Mouse (Mus musculus): ENCODE data around the gene Ano3. TPM values are rescaled to one million over a fixed set of nuclear protein-coding genes. Genes with fewer than 3 reads are reported as not detected.

Gene Ano3
- total and polyA plus RNA-seq, 3 experiments: not detected

DNA sequence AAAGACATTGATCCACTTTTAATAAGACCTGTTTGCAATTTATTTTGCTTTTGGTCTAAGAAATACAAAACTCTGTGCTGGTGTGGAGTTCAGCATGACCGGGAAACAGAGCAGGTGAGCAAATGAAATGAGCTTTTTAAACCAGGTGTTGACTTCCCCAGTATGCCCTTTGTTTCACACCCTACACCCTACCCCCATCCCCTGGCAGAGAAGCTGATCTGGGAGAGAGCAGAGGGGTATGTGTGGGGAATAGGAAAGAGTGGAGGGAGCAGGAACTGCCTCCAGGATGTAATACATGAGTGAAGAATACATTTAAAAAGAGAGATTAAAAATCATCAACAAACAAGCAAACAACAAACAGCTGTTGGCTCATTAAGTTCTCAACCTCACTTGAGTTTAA lies 306.4 kb downstream of the Ano3 start:
- dilution Hi-C loops (cut with MboI; ENCODE audit: extremely low pct_ligation_motif_present, extremely low pct_unique_long_range_greater_than_20kb, low sequenced_read_pairs): no loop called here
- H3K9ac ChIP-seq (ENCODE audit: insufficient read depth, low read depth): no peak overlapping the region
- no peak for DNase-seq (ENCODE audit: extremely low read depth)
- no peak overlapping the region for H3K27ac ChIP-seq (ENCODE audit: insufficient read depth, low read depth)
- H3K27me3 ChIP-seq (replicated peaks): no peaks in the 10 kb centered on the region
- no peaks in the 10 kb centered on the region for H3K79me2 ChIP-seq (replicated peaks; ENCODE audit: control insufficient read depth, extremely low read depth, insufficient read depth, poor library complexity, severe bottlenecking)
- H3K4me2 ChIP-seq (ENCODE audit: insufficient read depth, low read depth, poor library complexity, severe bottlenecking): no peak overlapping the region
- peaks cover 32% of the 10 kb centered on the region for H3K9me3 ChIP-seq (replicated peaks; ENCODE audit: low read length)
- no peaks in the 10 kb centered on the region for H3K4me1 ChIP-seq (ENCODE audit: control insufficient read depth in 1 of 2, insufficient read depth in 2 of 2)
- H3K36me3 ChIP-seq (replicated peaks in 1 of 2; ENCODE audit: control insufficient read depth in 1 of 2, insufficient read depth in 1 of 2, low read length in 1 of 2): no peaks in the 10 kb centered on the region
- in situ Hi-C loops (cut with MboI; ENCODE audit: low pct_ligation_motif_present, low pct_unique_long_range_greater_than_20kb, low sequenced_read_pairs): no loop called here
- TF ChIP-seq ELF1 (IDR thresholded peaks at IDR 0.05; ENCODE audit: low read depth, low read length) (no peak), MYC (IDR thresholded peaks at IDR 0.05; ENCODE audit: low read depth, low read length) (no peak), JUND (conservative IDR thresholded peaks at IDR 0.05; ENCODE audit: low read depth, low read length) (no peak), ZNF384 (IDR thresholded peaks at IDR 0.05; ENCODE audit: low read depth, low read length) (no peak), GABPA (IDR thresholded peaks at IDR 0.05; ENCODE audit: insufficient replicate concordance, low read depth, low read length) (no peak), RCOR1 (conservative IDR thresholded peaks at IDR 0.05; ENCODE audit: low read depth, low read length) (no peak), NRF1 (IDR thresholded peaks at IDR 0.05; ENCODE audit: low read depth, low read length) (no peak), ZKSCAN1 (IDR thresholded peaks at IDR 0.05; ENCODE audit: borderline replicate concordance, low read depth, low read length) (no peak), ZMIZ1 (IDR thresholded peaks at IDR 0.05; ENCODE audit: low read depth, low read length) (no peak), NELFE (IDR thresholded peaks at IDR 0.05; ENCODE audit: low read depth, low read length) (no peak), JUN (IDR thresholded peaks at IDR 0.05; ENCODE audit: insufficient read depth, low read depth, low read length) (no peak)
- no peak overlapping the region for H3K4me3 ChIP-seq (replicated peaks in 1 of 3; ENCODE audit: low read depth in 2 of 3, low read length in 2 of 3, poor library complexity in 1 of 3)

Other genes with a start within 250 kb of the Ano3 start
- not detected in 2 replicates for gene Muc15, start 229.6 kb downstream of the Ano3 start, total RNA-seq (2012; rRNA removed)
- not detected in 2 replicates for gene Muc15, start 229.6 kb downstream of the Ano3 start, total RNA-seq (2014; rRNA removed)
- not detected in 2 replicates for gene Muc15, start 229.6 kb downstream of the Ano3 start, polyA plus RNA-seq (2012; ENCODE audit: insufficient read length, low read depth)
- not detected in 2 replicates for gene Gm13941, start 155.1 kb upstream of the Ano3 start, total RNA-seq (2012; rRNA removed)
- gene Gm13941, start 155.1 kb upstream of the Ano3 start, total RNA-seq (2014; rRNA removed): not detected in 2 replicates
- not detected in 2 replicates for gene Gm13941, start 155.1 kb upstream of the Ano3 start, polyA plus RNA-seq (2012; ENCODE audit: insufficient read length, low read depth)
- not detected in 2 replicates for gene Gm15130, start 202.0 kb upstream of the Ano3 start, total RNA-seq (2012; rRNA removed)
- gene Gm15130, start 202.0 kb upstream of the Ano3 start, total RNA-seq (2014; rRNA removed): not detected in 2 replicates
- gene Gm15130, start 202.0 kb upstream of the Ano3 start, polyA plus RNA-seq (2012; ENCODE audit: insufficient read length, low read depth): not detected in 2 replicates

Data from CH12.LX (cell line).